Mouse (Mus musculus) MEL-GATA-1-ER (cell line): ENCODE data around the gene Ubap2l.
A peak's percentile ranks its signal among the peaks of the same experiment; 100 is the strongest.

Experiments
- DNase-seq: peaks from one replicate; pipeline ENCODE4 v3.0.0-alpha.2; 2012; ENCODE audit warnings: low read depth; ENCODE audit errors: extremely low read depth

Ubap2l gene

DNA sequence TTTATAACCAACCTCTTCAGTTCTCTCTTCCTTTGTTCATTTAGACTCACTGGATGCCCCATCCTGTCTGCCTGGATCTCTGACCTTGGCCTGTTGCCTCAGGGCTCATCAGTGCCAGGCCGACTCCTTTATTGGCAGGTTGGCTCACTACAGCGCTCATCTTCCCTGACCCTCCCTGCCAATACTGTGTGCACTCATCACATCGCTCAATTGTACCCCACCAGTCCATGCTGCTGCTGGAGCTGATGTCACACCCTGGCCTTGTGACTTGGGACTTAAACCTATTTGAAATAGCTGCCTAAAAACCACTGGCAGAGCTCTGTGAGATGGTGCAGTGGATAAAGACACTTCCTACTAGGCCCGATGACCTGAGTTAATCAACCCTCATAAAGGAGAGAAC lies 15.4 kb upstream of the Ubap2l start:
- DNase-seq = no peak

DNA sequence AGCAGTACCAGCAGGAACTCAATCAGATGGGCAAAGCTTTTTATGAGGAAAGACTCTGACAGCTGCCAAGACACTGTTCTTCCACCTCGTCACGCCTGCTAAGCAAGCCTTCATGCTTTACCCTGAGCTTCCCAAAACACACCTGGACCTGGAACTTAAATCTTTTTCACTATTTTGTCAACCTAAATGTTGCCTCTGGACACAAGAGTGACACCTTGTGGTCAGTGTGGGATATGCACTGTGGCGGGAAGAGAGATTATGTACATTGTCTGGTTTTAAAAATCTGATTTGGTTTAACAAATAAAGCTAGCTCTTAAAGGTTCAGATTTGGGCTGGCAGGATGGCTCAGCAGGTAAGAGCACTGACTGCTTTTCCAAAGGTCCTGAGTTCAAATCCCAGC lies 13.1 kb upstream of the Ubap2l start:
- DNase-seq = no peak

DNA sequence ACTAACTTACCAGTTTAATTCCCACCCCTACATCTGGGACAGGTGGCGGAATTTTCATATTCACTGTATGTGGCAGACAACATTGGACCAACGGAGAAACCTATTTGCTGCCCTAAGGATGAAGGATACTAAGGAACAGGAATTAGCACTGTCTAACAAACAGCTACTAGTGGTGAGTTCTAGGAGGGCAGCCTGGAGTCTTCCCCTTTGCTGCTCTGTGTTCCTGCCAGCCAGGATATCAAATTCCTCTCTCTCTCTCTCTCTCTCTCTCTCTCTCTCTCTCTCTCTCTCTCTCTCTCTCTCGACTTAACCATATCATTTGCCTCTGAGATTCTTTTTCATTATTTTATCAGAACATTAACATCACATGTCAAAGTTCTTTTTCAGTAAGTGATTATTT lies 12.0 kb upstream of the Ubap2l start:
- no peak for DNase-seq

GRCm38 (mm10) chr3:90062539-90062938 lies 10.1 kb upstream of the Ubap2l start:
- DNase-seq = no peak

- DNase-seq = no peak
Measured at GRCm38 (mm10) chr3:90061549-90061948, 9.1 kb upstream of the Ubap2l start.

DNA sequence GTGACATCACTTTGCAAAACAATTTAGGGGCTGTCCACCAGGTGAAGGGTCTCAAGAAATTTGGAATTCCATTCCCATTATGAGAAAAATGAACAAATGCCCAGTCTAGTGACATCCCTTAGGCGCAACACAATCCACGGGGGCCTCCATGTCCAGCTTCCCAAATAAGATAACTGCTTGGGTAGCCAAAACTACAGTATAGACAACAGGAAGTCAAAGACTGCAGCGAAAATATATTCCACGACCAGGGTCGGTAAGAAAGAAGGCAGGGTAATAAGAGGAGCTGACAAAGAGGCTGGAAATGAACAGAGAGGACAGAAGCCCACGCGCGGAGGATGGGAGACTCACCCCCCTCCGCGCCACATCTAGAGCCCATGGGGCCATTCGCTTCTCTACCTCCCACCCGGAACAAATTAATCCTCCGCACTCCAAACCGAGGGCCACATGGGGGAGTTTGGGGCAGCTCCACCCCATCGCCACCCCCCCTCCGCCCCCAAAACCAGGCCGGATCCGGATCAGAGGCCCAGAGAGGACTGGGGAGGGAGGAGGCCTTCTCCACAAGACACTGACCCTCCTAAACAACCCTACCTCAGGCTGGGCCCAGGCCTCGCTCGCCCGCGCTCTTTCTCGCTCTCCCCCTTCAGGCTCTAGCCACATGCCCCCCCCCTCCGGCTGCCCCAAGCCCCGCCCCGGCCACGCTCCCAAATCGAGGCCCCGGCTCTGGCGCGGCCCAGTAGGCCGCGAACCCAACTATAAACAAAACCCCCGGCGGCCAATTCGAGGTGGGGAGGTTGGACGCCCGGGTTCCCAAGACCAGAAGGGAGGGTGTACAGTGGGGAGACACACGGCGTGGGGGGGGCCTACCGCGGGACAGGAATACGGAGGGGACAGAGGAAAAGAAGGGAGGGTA lies 732 bp downstream of the Ubap2l start, which contains the start of gene 4933434E20Rik:
TSS of gene 4933434E20Rik (plus strand) at position 196 of the 910 bp plus-strand sequence.
- DNase-seq = peak; percentile 62

GRCm38 (mm10) chr3:90049691-90050090 lies 2.7 kb downstream of the Ubap2l start:
- no peak for DNase-seq

GRCm38 (mm10) chr3:90036263-90036662 lies 16.2 kb downstream of the Ubap2l start:
- DNase-seq = peak; percentile 39

DNA sequence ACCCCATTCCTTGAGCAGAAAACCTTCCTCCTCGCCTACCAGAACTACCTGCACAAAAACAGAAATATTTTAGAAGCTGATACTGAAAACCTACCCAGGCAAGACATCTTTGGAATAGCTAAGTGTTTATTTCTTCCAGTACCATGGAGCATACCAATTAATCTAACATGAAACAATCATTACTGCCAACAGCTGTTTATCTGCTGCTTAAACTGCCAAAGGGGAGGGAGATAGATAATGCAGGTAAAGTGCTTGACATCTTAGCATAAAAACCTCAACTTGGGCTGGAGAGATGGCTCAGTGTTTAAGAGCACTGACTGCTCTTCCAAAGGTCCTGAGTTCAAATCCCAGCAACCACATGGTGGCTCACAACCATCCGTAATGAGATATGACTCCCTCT lies 17.8 kb downstream of the Ubap2l start:
- DNase-seq = no peak

DNA sequence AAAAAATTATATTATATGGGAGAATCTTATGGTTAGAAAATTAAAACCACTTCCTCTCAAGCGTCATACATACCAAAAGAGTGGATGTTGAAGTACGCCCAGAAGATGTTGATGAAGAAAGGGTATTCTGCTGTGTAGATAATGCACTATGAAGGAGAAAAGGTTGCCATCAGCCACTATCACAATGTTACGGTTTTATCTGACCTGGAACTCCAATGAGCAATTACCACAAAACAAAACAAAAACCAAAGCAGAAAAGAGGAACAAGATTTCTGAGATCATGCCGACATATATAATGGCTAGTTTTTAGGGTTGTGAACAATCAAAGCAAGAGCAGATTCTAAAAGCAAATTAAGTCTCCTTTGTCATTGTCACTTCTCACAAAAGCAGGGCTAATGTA lies 35.8 kb downstream of the Ubap2l start:
- peak; percentile 52 for DNase-seq

GRCm38 (mm10) chr3:90010291-90010690 lies 42.1 kb downstream of the Ubap2l start:
- DNase-seq = no peak

- no peak for DNase-seq
Measured at GRCm38 (mm10) chr3:90004091-90004796, 48.2 kb downstream of the Ubap2l start.

DNA sequence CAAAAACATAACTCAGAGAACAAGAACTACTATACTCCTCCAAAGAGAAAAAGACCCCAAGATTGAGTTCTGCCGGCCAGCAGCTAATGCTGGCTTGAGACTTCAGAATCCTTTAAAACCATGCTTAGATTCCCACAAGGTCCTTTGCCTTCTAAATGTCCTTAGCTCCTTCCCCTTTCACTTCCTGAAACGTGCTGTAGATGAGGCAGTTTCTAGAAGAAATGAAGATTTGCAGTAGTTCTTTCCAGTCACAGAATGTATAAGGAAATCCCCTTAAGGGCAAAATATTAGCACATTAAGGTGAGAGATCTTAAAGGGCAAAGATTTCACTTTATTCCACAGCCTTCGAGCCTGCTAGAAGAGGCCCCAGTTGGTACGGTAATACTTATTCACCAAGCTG lies 52.6 kb downstream of the Ubap2l start:
- no peak for DNase-seq

- no peak for DNase-seq
Measured at GRCm38 (mm10) chr3:89999090-89999489, 53.3 kb downstream of the Ubap2l start.

DNA sequence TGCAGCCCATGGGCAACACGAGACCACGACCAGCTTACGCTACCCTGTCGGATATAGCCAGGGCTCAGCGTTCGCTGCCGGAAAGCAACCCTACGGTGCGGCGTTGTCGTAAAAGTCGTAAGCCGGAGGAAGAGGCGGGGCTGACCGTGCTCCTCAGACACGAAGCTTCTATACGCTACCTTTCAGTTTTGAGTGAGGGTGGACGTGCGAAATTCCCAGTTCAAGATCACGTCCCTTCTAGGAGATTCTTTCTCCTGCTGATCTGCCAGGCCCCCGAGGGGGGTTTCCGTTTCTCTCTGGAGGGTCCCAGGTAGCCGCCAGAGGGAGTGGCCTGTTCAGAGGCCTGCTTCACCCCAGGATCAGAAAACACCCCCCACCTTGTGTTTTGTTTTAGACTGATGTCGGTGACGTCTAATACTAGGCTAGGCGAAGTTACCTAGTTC lies 53.8 kb downstream of the Ubap2l start, which contains the start of gene Hax1:
TSS of gene Hax1 (minus strand) at position 169 of the 443 bp plus-strand sequence.
- DNase-seq = peak; percentile 95

DNA sequence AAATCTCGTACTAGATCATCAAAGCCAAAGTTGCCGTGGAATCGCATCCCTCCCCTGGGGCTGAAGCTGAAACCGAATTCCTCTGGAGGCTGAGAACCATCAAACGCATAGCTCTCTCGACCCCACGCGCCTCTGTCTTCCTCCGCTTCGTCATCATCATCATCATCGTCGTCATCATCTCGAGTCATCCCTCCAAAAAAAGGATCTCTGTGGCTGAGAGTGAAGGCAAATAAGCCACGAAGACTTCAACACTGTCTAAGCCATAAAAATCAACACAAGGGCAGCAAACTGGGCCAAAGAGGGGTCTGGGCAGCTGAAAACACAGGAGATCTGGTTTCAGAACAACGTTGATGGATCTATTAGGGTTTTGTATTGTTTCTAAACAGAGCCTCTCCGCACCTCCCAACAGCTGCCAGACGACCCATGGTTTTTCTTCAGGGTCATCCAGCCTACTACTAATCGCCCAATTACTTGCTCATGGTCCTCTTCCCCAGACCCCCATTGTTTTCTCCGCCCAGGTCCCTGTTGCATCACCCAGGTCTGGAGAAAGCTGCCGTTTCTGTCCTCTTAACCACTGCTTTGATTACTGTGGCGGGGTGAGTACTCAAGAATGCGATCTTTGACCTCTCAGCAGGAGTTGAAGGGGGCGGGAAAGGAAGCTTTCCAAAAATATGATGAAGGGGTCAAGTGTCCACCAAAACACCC lies 54.5 kb downstream of the Ubap2l start:
- no peak for DNase-seq

DNA sequence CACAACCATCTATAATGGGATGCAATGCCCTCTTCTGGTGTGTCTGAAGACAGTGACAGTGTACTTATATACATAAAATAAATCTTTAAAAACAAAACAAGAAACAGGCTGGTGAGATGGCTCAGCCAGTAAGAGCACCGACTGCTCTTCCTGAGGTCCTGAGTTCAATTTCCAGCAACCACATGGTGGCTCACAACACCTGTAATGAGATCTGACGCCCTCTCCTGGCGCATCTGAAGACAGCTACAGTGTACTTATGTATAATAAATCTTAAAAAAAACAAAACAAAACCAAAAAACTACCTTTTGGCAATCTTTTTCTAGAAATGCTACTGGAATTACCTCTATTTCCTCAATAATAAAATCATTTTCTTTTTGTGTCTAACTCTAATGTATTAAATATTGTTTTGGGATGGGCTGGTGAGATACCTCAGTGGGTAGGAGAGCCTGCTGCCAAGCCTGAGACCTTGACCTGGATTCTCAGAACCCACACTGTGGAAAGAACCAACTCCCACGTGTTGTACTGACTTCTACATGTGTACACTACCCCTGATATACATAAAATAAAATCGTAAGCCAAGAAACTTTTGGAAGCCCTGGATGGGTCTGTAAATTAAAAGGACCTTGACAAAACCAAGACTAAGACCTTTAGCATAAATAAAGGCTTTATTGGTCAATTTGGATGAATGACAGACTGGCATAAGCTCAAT lies 57.5 kb downstream of the Ubap2l start:
- DNase-seq = no peak

DNA sequence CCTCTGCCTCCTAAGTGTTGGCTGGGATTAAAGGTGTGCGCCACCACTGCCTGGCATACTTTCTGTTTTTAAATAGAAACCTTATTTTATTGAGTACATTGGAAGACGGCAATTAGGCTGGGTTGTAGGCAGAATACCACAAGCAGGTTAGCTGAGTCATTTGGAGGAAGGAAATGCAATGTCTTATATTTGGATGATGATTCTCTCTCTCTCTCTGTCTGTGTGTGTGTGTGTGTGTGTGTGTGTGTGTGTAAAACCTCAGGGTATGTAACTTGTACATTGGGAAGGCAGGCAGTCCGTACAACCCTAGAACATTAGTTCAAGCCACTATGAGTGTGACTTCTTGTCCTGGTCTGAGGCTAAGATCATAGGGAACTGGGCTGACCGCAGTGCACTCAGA lies 64.6 kb downstream of the Ubap2l start:
- DNase-seq = no peak

GRCm38 (mm10) chr3:89987211-89987610 lies 65.2 kb downstream of the Ubap2l start:
- no peak for DNase-seq

GRCm38 (mm10) chr3:89982426-89982825 lies 70.0 kb downstream of the Ubap2l start:
- DNase-seq = no peak

- DNase-seq = no peak
Measured at GRCm38 (mm10) chr3:89976859-89977258, 75.6 kb downstream of the Ubap2l start.
